Mouse (Mus musculus): ENCODE results near the gene Klhl9.

DNA sequence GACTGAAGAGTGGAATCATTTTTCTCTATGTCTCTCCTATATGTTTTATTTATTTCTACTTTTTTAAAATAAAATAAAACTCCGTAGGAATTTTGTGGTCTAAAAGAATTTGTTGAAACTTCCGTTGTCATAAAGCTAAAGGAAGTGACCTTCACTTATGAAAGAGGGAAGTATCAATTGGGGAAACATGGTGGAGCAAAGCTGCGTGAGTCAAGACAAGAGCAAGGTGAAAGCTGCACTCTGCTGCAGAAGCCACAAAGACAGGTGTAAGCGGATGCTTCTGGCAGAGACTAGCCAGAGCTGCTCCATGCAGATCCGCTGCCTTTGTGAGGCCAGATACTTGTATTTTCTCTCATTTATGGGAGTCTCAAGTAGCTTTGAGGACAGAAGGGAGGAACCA, 23.5 kb downstream of the Klhl9 start:
- TF ChIP-seq CTCF (IDR thresholded peaks at IDR 0.05; ENCODE audit: control insufficient read depth, insufficient read depth, insufficient read length): no peak
- TF ChIP-seq MYOD1 (IDR thresholded peaks at IDR 0.05; ENCODE audit: control insufficient read depth, insufficient read length, low read depth): no peak
- no peak for TF ChIP-seq USF1 (IDR thresholded peaks at IDR 0.05; ENCODE audit: low read depth)
